Mouse (Mus musculus) skeletal muscle tissue, adult 2 months (tissue): ENCODE measurements around the gene Gm26620.

Experiments
- DNase-seq: peaks from one replicate; pipeline ENCODE4 v3.0.0-alpha.2; 2012; ENCODE audit warnings: low read depth, low spot score

Gene Gm26620

DNA sequence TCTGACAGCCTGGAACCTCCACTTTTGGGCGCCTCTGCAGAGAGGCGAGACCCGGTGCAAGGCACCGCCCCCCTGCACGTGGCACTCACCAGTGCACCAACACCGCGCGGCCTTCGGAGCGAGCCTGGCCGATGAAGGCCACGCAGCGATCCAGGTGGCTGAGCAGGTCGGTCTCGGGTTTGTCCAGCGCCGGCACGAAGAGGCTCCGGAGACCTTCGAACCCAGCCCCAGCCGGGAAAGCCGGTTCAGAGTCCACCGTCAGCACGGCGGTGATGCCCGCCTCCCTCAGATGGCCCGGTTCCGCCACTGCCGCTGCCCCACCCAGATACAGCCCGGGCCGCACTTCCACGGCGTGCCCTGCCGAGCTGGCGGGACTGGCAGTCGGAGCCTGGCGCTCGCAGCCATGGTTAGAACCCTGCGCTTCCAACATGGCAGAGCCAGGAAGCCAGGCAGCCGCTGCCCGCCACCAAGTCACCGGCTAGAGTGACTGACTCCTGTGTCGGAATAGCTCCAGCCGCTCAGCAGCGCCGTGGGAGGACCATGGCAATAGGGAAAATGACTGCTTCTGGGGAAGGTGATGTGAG is at the start of gene Gm26620, which contains the start of gene Dusp12:
Gm26620 (plus strand) TSS at position 88 of the 584 bp plus-strand sequence.
Dusp12 (minus strand) TSS at position 563 of the 584 bp plus-strand sequence.
- peak; percentile 68 for DNase-seq

DNA sequence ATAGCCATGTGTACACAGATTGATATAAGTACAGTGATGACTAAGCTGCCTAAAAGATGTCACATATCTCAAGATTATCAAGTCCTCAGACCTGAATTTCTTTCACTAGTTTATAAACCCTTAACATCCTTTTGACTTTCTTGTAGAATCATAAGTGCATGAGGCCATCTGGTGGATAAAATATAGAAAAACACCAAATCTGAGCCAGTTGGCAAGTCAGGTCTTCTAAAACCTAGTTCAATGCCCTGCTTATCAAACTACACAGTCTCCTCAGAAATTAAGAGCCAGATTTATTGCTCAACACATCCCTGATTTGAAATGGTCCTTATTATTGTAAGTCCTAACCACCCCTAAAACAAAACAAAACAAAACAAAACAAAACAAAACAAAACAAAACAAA is 45.2 kb upstream of the Gm26620 start:
- DNase-seq, result peak; percentile 18

DNA sequence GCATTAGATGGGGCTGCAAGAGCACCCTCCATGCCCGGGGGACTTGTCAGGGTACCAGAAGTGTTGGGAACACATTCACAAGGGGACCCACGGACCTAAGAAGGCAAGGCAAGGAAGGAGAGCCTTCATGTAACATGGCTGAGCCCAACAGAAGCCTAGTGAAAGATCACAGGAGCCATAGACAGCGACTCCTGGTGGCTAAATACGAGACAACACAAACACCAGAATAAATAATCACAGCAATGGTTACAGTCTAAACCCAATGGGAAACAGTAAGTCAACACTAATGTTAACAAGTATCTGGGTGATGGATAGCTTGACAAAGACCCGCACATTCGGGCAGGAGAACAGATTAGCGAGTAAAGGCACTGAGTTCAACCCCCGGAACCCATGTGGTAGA is 40.5 kb upstream of the Gm26620 start:
- no peak for DNase-seq

DNA sequence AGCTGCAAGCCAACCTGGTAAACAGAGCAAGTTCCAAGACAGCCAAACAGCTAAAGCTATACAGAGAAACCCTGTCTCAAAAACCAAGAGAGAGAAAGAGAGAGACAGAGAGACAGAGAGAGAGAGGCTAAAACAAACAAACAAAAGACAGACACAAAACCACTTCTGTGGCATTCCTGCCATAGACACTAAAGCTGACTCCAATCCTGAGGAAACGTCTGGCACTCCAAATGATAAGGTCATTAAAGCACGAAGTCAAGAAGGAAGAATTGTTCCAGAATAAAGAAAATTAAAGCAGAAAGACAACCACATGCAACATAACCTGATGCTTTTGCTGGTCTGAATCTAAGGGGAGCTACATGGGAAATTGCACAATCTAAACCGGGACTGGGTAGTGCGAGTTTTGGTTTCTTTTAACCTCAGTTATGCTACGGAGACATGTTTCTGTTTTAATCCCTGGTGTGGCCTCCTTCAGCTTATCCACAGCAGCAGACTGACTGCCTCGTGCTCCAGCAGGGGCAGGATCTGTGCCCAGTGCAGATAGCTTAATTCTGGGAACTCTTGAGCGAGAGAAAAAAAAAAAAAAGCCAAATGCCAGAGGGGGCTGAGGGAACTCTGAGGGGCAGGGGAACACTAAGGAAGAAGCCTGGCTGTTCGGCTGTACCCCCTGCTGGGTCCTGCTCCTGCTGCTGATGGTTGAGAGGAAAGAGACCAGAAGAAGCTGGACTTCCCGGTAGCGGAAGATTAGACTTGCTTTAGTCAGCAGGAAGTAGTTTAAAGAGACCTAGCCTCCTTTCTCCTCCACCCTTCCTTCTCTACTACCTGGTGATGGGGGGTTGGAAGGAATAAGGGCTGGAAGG is 39.2 kb upstream of the Gm26620 start:
- no peak for DNase-seq

DNA sequence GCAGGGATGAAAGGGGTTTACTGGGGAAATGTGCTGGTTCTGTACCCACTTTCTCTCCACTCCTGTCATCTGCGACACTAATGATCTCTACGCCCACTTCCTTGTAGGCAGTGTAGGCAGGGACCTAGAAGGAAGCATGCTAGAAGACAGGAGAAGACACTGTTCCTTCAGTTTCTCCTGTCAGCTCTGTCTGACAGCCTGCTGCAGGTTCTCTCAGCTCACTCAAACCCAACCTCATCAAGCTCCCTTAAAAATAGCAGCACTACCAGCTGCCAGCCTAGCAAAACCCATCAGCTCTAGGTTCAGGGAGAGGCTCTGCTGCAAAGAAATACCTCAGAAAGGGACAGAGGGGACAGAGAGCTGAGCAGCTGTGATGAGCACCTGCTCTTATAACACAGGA is 34.9 kb upstream of the Gm26620 start:
- DNase-seq, result no peak

DNA sequence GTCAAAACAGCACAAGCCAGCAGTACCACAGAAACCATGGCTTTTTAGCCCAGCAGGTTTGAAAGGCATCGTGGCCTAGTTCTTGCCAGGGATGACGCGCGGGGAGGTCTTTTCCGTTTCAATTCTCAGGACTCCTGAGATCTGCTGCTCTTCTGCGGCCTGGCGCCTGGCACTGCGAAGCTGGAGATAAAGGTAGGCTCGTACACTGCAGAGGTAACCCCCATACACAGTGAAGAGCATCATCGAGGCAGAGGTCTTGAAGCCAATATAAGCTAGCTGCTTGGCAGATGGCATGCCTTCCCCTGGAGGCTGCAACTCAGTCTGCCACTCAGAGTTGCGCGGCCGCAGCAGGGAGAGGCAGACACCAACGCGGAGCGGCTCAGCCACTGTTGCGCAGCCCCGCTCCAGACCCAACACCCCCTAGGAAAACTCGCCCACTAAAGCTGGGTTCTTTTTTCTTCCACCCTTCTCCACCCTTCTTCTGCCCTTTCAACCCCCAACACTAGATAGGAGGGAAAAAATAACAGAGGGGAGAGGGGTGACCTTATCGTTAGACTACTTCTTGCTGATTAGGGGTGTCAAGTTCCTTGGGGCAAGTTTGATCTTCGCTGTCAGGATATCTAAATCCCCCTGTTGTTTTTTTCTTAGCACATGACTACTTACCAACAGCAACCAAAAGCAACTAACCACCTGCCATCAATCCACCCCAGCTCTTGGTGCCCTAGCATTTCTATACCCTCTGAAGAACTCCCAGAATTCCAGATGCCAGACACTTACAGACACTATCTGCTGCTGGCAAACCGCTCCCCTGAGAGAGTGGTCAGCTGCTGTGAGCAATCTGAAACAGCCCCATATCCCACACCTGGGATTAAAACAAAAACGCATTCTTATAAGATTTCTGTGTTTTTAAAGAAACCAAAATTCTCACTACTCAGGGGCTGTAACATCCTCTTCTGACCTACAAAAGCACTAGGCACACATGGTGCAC is 33.9 kb upstream of the Gm26620 start:
- DNase-seq, result no peak

DNA sequence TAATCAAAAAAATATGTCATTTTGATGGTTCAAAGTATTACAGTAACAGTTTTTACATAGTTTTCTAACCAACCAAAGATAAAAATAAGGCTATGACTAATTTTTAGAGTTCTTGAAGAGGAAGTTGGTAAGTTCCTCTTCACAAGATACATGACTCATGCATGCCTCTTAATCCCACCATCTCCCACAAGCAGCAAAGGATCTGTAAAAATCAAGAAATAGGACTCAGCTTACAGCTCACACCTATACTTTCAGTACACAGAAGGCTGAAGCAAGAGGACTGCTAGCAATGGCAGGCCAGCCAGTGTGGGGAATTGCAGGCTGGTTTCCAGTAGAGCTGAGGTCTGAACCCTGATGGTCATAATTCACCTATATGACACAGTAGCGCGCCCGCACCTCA is 31.3 kb upstream of the Gm26620 start:
- DNase-seq, result peak; percentile 16

DNA sequence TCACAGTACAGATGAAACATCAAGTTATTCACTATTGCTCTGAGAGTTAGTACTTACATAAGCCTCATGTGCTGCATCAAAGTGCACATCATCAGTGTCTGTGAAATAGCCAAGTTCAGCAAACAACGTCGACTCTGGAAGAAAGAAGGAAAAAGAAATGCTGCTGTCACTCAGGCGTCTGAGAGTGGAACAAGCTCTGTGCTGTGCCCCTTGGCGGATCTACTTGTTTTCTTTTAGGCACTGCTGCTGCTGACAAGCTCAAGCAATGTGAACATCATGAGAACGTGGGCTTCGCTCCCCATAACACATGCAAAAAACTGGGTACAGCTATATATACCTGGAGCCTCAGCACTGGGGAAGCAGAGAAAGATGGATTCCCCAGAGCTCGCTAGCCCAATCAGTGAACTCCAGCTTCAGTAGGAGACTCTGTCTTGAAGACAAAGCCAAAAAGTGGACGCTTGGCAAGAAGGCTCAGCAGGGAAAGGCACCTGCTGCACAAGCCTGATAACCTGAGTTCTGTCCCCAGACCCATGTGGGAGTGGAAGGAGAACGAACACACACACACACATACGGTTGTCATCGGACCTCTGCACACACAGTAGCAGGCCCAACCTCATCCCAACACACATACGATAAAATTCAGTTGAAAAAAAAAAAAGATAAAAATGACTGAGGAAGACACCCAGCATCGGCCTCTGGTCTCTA is 29.7 kb upstream of the Gm26620 start:
- DNase-seq, result no peak

DNA sequence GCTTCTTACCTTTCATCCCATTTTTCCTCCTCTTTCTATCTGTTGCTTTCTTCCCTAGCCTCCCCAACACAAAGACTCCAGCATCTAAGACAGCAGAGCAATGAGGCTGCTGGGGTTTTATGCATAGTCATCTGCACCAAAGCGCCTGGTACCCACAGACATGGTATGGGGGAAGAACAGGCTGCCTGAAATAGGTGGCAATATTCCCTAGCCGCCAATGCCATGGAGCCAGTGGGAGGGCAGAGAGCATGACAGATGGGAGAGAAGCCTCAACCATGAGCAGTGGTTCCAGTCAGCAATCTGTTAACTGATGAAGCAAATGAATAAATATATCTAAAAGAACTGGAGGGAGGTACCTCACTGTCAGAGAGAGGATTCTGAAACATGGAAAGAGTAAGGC is 27.5 kb upstream of the Gm26620 start:
- DNase-seq, result no peak

DNA sequence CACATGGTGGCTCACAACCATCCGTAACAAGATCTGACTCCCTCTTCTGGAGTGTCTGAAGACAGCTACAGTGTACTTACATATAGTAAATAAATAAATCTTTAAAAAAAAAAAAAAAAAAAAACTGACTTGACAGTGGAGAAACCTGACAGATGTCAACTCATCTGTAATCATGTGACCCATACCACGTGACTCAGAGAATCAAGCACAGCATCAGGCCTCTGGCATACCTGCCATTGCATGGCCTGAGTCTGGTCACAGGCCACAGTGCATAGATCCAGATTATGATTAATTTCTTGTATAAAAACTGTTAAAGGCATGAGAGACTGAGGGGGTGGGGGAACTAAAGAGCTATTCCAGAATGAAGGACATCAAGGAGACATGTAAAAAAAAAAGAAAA is 26.0 kb upstream of the Gm26620 start:
- DNase-seq, result no peak

DNA sequence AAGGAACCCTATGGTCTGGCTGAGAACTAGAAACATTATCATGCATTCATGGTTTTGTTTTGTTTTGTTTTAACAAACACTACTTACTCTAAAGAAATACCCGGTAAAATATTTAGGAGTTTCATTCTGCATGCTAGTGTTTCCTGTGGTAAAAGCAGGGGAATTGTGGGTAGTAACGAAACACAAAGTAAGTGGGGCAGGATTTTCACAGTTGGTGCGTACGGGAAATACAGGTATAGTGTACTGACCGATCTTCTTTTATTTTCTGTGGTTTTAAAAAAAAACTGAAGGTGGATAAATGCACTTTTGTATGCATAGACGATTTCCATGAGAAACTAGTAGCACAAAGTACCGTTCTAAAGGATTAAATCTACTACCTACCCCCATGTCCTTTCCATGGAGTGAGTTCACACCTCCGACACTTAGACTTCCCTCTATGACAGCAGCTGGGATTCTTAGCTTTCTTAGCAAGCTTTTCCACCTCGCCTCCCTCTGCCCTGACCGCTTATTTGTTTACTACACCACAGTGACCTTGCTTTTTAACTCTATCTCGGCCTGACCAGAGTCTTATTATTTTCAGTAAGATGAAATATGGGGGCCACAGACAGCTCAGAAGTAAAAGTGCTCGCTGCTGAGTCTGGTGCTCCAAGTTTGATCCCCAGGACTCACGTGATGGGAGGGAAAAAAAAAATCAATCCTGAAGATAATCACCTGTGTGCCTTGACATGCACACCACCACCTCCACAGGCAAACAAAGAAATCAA is 23.0 kb upstream of the Gm26620 start:
- no peak for DNase-seq

DNA sequence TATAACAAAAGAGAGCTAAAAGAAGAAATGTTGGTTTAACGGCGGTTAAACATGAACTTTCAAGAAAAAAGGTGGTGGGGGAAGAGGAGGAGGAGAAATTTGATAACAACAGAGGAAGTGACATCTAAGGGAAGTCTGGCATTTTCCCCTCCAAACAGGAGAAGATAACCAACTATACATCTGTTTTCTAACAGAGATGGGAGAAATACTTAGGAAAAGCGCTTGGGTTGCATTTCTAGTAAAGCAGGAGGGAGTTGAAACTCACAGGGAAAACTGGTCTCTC is 22.5 kb upstream of the Gm26620 start:
- no peak for DNase-seq

DNA sequence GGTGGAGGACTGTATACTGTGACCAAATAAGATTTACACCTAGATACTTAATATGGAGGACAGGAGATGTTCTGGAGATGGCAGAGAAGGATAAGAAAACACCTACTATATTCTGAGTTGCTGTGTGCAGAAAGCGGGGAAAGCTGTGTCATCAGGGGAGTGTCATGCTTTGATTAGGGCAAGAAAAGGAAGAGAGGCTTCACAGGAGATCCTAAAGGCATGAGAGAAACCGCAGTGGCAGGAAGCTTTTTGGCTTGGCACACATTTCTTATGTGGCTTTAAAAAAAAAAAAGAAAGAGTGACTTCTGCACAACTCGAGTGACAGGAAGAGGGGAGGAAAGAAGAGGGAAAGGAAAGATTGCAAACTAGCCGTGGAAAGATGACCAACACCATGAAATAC is 21.8 kb upstream of the Gm26620 start:
- DNase-seq, result no peak

DNA sequence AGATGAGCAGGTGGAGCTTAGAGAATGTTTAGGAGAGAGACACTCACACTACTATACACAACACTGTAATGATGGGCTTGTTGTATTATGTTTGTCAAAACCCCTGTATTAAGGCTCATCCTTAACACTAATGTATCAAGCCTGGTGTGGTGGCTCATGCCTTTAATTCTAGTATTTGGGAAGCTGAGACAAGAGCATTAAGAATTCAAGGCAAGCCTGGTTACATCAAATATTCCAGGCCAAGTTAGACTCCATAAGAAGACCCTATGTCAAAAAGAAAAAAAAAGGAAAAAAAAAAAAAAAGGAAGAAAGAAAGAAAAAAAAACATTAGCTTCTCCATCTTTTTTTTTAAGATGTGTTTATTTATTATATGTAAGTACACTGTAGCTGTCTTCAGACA is 20.6 kb upstream of the Gm26620 start:
- no peak for DNase-seq

DNA sequence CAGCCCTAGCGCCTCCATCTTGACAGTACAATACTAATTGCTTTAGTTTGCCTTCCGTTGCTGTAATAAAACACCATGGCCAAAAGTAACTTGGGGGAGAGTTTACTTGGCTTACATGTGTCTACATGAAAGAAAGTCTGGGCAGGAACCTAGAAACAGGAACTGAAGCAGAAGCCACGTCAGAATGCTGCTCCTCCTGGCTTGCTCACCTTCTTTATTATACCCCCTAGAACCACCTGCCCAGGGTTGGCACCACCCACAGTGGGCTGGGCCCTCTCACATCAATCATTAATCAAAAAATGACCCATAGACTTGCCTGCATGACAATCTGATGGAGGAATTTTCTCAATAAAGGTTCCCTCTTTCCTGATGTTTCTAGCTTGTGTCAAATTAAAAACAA is 20.1 kb upstream of the Gm26620 start:
- DNase-seq, result no peak

DNA sequence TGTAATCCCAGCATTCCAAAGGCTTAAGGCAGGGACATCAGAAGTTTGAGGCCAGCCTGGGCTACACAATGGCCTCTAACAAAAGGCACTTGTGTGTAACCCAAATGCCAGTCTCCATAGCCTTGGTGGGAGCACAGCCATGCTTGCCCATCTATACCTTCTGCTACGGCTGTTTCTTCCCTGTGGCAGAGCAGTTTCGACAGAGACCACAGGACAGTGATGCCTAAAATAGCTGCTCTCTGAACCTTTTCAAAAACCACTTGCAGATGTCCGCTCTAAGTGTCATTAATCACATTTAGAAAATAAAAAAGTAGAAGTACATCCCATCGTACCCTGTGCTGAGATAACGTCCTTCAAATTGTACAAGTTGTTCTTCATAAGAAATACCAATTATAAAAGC is 19.5 kb upstream of the Gm26620 start:
- no peak for DNase-seq

DNA sequence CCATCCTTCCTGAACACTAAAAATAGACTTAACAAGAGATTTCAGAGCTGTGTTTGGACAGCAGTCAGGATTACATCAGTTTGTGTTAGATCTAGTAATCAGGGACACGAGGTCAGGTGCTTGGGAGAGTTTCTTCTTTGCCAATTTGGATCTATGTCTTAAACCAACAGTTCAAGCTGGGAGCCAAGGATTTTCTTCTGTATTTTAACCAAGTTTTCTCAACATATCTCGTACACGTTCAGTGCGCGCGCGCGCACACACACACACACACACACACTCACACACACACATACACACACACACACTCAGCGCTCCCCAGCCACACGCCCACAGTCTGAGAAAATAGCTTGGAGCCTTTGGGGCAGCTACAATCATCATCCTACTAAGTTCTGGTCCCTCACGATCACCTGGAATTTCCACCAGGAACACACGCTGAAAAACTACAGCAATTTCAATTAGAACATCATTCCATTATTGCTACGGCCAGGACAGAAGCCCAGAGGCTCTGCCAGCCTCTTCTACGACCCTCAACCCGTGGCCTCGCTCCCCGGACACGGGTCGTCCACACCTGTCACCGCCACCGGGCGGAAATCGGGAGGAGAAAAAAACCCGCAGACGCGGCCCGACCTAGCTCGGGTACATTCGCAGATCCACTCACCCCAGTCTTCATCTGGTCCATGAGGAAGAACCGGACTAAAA is 17.7 kb upstream of the Gm26620 start:
- no peak for DNase-seq

DNA sequence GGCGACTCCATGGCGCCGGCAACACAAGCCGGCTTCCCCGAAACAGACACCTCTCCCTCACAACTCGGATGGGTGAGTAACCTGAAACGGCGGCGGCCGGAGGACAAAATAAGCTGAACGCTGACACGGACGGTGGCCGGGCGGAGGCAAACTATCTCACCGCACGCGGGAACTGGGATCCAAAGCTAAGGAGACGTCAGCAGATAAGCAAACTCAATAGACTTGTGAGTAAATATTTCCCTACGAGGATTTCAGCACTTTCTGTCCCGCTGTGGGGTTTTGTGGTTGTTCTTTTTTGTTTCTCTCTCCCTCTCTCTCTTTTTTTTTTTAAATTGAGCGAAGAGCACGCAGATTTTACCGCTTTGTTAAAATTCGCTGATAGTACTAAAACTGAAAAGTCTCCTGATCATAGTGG is 17.2 kb upstream of the Gm26620 start, which contains the start of gene Atf6:
Atf6 (minus strand) TSS at position 81 of the 415 bp plus-strand sequence.
- DNase-seq, result peak; percentile 90

DNA sequence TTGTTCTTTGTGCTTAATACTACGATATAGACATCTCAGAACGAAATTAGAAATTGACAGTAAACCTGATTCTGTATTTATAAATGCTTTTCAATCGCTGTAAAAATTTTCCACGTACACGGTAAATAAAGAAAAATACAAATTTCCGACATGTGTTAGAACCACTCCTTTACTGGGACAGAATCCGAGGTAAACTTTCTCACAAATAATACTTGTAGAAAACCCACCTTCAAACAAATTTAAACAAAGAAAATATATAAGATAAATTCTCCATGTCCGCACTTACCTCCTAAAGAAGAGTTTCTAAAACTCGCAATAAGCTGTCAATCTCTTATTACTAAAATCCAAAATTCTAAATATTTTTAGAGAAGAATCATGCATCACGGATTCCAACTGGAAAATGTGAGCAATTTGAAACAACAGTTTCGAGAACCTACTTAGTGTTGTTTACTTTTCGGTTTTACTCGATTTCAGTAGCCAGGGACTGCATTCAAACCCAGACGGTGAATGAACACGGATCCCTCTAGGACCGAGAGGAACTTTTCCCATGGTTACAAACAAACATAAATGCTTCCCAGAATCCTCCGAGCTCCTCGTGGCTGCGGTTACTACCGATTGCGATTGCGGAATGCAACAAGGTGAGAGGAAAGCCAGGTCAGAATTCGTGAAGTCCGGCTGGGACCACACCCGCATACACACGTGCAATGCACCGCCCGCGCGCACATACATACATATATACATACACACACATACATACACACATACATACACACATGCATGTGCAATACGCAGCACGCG is 16.6 kb upstream of the Gm26620 start:
- DNase-seq, result peak; percentile 72
